Mouse (Mus musculus) ovary, adult 18-20 months (tissue): ENCODE results near the gene Med8.

Source experiments
- DNase-seq: peaks from one replicate; pipeline ENCODE4 v3.0.0; 2022; ENCODE audit warnings: low spot score, mixed read lengths

The Med8 gene

GRCm38 (mm10) chr4:118415779-118416178 lies 6.6 kb downstream of the Med8 start:
- DNase-seq, result no peak

- DNase-seq, result no peak
Measured at GRCm38 (mm10) chr4:118416329-118416728, 7.2 kb downstream of the Med8 start.

- no peak for DNase-seq
Measured at GRCm38 (mm10) chr4:118417112-118417797, 8.1 kb downstream of the Med8 start.

- no peak for DNase-seq
Measured at GRCm38 (mm10) chr4:118421384-118421783, 12.2 kb downstream of the Med8 start.

DNA sequence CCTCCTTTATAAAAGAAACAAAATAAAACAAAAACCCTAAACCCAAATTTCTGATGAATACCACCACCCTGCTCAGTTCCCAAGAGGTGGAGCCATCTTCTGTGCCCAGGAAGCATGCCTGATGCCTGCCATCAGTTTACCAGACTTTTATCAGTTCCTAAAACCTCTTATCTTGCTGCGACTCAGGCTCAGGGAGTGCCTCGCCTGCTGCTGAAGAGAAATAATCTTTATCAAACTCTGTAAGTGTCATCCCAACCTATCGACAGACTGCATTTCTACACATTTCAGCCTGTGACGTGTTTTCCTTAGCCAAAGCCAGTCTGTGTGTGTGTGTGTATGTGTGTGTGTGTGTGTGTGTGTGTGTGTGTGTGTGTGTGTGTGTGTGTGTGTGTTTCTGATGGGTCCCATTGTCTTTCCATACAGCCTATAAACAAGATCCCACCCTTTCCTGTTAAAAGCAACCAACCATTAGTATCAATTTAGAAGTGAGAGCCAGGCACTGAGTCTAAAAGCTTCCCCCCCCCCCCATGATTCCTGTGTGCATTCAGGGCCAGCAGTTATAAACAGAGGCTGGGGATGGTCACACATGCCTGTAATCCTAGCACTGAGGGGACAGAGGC lies 15.5 kb downstream of the Med8 start:
- DNase-seq, result no peak

DNA sequence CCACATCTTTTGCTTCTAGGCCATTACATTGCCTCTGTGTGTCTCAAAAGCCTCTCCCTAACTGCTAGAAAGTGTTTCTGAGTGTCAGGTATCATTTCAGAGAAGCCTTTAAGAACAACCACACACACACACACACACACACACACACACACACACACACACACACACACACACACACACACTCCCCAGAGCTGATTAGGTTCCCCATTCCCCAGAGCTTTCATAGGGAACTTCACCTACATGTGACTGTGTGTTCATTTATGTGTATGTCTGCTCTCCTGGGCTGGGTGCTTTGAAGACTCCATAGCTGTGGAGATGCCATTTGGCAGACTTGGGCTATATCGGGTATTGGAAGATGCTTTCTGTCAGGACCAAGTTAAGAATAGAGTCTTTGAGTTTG lies 16.2 kb downstream of the Med8 start:
- DNase-seq, result no peak

DNA sequence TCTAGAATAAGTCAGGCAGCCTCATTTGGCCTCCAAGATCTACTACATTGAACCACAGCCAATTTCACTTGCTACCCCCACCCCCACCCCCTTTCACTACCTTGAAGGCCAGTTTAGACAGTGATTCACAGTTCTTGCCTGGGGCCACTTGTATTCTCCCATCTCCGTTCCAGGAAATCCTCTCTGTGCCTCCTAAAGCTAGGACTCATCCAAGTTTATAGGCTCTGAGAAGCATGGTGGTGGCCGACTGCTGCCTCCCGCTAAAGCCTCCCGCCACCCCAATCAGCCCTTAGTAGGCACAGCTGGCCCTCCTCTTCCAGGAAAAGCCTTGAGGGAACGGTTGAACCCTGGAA lies 18.3 kb downstream of the Med8 start:
- no peak for DNase-seq

DNA sequence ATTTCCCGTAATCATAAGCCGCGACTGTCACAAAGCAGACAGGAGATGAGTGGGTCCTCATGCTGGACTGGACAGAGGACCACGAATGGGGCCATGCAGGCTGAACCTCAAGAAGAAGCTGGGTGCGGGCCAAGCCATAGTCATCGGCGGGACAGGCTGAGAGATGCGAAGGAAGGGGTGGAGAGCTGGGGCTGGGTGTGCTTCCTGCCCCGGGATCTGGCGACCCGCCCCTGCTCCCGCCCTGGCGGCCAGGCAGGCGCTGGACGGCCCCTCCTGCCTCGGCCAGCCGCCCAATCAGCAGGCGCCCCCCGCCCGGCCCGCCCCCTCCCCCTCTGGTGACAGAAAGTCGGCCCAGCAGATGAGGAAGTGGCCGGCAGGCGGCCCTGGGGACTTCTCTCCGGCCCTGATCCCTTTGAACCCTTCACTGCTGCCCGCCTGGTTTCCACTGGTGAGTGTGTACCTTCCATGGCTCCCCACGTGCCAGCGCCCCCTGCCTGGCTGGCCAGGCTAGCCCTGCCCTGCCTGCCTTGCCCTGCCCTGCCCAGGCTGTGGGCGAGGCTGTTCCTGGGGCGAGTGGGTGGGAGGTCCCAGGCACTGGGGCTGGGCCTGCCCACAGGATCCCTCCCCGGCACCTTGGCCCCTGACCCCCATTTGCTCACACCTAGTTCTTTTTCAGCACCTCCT lies 18.8 kb downstream of the Med8 start, which contains the start of gene Elovl1:
Elovl1 (plus strand) TSS at position 326 of the 684 bp plus-strand sequence.
- peak; percentile 94 for DNase-seq

DNA sequence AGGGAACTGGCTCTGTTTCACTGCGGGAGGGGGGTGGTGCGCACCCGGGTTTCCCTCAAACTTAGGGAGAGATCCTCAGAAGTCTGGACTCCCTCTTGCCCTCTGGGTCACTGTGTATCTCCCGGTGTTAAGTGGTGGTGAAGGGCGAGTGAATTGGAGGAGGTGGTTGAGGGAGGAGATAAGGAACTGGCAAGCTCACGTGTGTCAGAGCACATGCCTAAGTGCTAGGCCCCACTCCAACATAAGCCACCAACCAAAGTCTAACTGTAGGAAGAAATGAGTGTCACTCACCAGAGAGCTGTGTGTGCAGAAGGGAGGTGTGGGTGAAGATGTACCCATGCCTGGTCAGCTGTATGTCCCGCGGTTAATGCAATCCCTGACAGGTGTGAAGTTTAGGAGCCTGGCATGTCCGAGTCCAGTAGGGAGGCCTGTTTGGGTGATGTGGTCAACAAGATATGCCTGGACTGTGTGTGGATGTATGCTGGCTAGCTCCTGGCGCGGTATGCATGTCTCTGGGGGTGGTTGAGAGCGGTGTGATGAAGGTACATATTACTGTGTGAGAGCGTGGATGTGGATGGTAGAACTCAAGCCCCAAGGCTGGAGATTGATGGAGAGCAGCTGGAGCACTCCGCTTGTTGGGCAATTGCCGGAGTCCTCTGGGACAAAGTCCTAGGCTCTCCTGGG lies 19.5 kb downstream of the Med8 start:
- DNase-seq, result no peak

DNA sequence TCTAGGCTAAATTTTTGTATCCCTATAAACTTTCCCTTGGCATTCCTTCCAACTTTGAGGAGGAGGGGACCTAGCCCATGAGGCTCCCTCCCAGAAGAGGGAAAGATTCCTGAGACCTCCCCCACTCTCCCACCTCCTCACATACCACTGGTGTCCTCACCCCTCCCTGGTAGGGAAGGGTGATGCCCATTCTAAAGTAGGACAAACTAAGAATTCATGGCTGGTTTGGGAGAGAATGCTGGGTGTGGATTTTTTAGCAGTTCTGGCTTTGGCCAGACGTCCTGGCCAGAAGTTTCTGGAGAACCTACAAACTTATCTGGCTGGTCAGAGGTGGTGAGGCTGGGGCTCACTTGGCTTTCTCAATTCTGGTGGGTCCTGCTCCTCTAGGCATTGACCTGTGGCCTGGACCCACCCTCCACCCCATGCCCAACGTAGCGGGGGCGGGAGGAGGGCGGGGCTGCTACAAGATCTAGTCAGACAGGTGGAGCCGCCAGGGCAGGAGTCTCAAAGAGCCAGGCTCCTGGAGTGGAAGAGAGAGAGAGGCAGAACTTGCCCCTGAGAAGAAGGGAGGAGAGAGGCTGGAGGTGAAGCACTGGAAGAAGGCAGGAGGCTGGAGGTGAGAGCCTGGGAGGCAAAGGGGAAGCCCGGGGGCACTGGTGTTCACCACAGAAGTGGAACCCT lies 20.2 kb downstream of the Med8 start:
- no peak for DNase-seq

GRCm38 (mm10) chr4:118432332-118432731 lies 23.2 kb downstream of the Med8 start:
- no peak for DNase-seq

DNA sequence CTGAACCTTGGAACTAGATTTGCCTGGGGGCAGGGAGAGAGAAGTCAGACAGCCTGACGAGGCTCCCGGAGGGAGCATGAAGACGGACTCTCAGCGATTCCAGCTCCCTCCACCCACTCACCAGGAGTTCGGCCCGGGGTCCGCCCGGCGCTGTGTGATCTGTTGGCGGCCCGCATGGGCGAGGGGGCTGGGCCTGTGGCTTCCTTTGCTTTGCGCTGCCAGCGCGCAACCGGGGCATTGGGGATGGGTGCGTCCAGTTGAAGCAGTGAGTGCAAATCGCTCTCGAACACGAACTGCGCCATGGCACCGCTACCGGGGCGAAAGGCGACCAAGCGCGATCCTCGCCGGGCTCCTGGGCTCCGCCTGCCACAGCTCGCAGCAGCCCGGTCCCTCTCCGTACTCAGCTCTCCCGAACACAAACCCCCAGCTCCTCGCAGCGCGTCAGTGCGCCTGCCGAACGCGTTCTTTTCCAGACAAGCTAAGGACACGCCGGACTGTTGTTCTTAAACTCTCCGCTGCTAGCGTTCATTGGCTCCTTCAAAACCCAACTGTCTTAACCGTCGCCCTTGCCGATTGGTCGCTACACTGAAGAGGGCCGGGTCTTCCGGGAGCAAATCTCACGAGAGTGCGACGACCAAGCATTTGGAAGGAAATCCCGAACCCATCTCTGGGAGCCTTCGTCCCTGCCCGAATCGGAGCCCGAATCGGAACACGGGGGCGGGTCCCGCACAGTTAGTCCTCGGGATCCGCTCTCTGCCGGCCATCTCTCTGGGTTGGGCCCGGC lies 27.9 kb downstream of the Med8 start, which contains the start of gene Cdc20:
Cdc20 (minus strand) TSS at position 533 of the 784 bp plus-strand sequence.
- peak; percentile 89 for DNase-seq

- DNase-seq, result no peak
Measured at GRCm38 (mm10) chr4:118437829-118438253, 28.7 kb downstream of the Med8 start.

DNA sequence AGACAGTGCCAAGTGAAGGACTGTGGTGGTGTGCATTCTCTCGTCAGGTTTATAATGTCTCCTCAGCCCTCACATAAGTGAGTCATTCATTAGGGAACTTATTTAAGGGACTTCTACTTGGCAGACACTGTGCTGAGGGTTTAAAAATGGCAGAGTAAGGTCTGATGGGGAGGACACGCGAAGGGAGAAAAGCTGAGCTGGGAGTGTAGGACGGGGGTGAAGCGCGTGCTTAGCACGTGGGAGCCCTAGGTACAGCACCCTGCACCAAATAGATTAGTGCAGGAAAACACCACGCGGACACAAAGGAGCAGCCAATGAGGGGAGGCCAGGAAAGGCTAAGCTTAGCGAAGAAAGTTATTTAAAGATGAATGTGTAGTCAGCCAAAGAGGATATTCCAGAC lies 36.0 kb downstream of the Med8 start:
- DNase-seq, result no peak

DNA sequence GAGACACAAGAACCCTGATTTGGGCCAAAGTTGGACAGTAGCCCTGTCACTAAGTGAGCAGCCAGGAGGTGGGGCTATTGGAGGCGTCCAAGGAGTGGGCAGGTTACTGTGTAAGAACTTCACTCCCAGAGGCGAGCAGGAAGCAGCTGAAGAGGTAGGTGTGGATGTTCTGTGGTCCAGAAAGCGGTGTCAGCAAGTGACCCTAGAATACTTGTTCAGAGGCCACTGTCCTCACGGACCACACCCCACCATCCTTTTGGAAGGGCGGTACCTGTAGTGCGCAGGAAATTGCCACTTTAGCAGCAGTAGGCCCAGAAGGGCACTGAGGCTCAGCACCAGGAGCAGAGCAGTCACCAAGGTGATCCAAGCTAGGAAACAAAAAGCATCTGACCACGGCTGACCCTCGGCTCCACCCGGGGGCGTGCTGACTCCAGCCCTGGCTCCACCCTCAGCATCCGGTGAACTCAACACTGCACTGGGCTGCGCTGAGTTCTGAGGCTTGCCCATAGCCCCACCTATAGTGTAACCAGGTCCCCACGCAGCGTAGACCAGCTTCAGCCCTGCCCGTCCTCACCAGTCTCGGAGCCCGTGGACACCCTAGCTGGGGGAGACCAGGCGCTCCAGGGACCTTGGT lies 36.8 kb downstream of the Med8 start:
- DNase-seq, result peak; percentile 30

DNA sequence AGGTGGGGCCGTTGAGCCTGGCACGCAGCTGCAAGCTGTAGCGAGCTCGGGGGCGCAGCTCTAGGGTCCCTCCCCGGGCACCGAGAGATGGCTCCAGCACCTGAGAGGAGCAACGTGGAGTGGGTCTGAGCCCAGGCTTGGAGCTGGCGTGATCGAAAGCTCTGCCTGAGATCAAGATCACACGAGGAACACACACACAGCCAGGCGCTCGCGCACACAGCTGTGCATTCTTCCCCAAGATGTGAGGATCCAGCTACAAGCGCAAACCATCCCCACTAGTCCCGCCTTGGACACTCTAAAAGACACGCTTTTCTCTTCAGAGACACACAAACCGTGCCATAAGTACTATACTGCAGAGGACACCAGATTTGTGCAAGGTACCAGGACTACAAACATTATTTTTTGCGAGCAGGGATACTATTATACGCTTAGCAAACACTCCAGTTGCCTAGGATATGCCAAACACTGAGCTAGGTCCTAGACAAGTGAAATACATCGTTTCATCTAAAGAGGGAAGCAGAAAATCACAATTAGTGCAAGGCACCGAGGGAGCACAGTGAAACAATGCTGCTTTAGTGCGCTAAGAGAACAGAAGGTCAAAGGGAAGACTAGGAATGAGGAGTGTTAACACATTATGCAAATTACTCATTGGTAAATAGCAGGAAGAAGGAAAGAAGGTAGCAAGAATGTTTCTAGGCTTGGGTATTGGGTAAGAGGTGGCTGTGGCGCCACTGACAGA lies 37.4 kb downstream of the Med8 start:
- DNase-seq, result no peak

DNA sequence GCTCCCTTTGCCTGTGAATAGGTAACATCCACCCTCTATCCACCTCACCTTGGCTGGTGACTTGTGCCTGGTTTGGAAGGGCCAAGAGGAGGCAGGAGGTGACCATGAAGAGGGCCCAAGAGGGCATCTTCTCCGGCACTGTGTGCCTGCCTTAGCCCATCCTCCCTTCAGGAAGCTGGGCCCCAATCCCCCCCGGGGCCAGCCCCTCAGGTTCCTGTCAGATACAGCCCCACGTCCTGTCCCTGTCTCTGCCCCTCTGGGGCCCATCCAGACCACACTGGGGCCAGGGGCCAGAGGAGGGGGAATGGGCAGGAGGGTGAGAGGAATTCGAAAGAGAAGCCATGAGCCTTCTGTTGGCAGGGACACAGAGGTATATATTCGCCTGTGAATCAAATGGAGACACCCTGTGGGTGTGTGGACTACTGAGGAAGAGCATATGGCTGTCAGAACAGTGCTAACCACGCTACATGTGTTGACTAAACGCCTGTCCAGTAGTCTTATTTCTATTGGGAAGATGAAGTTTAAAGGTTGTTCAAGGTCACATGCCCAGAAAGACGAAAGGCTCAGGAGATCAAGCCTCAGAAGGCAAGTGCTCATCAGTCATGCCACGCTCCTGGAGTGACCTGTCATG lies 48.3 kb downstream of the Med8 start, which contains the start of gene Mpl:
Mpl (minus strand) TSS at position 169 of the 631 bp plus-strand sequence.
- DNase-seq, result no peak

DNA sequence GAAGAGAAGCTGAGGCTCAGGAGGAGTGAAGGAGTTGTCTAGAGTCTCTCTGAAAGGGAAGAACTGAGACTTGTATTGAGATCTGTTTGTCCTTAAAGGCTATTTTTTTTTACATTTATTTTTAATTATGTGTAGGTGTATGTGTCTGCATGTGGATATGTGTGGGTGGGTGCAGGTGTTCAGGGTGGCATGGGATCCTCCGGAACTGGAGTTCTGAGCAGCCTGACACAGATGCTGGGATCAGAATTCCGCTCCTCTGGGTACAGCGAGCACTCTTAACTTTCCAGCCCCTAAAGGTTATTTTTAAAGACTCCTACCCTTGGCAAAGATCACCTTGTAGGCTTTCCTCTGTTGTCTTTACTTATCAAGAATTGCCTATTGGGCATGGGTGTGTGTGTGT lies 55.8 kb downstream of the Med8 start:
- no peak for DNase-seq
